Mouse (Mus musculus) thymus, postnatal 36 days (tissue): ENCODE data around the gene Aip.
A peak's percentile ranks its signal among the peaks of the same experiment; 100 is the strongest.

ENCODE experiments used
- DNase-seq, 2 experiments: peaks; one replicate each; pipeline ENCODE4 v3.0.0; 2022; ENCODE audit warnings: mixed read lengths in 2 of 2

The Aip gene

DNA sequence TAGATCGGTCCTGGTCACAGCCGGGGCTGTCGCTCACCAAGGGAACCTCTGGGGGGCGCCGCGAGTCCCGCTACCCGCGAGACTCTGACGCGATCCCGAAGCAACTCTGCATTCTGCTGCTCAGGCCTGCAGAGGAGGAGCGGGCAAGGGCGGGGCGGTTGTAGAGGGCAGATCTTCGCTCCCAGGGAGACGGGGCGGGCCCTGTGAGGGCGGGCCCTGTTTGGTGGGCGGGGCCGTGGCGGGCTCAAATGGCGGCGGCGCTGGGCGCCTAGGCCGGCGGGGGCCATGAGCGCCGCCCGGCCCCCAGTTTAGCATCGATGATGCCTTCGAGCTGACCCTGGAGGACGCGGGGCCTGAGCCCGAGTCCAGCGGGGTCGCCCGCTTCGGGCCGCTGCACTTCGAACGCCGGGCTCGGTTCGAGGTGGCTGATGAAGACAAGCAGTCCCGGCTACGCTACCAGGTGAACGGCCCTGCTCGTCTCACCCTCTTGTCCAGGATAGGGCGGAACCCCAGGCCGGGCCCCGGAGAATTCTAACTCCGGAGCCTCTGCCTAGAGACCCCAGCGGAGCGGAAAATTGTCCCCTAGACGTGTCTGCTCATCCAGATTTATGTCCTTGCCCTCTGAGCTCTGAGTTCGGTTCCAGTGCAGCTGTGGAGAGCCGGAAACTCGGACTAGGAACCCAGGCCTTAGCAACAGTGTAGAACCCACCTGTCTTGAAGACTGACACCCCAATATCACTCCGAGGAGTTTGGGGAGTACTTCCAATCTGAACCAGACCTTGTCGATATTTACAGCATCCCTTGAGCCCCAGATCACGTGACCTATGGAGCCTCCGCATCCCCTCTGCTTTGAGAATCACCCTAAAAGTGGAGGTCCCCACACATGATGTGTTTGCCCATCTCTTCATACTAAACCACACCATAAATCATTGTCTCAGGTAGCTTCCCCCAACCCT, at the start of gene Aip:
TSS of gene Aip (minus strand) at position 118 of the 956 bp plus-strand sequence.
- DNase-seq: peak; percentile 98 to 99

DNA sequence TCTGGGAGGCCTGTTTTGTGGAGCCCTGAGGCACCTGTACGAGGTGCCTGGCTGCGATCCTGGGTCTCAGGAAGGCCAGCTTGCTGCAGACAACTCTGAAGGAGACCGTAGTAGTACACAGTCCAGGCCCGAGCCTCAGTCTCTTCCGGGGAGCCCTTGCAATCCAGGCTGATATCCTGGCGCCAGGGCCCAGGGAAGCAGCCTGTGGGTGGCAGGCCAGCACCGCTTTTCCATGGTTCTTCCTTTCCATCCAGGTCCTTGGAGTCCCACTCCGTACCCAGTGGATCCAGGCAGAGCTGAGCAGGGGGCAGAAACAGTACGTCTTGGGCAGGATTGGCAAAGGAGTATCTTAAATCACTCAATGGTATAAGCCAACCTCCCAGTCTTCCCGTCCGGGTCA, 47.3 kb upstream of the Aip start:
- no peak for DNase-seq

DNA sequence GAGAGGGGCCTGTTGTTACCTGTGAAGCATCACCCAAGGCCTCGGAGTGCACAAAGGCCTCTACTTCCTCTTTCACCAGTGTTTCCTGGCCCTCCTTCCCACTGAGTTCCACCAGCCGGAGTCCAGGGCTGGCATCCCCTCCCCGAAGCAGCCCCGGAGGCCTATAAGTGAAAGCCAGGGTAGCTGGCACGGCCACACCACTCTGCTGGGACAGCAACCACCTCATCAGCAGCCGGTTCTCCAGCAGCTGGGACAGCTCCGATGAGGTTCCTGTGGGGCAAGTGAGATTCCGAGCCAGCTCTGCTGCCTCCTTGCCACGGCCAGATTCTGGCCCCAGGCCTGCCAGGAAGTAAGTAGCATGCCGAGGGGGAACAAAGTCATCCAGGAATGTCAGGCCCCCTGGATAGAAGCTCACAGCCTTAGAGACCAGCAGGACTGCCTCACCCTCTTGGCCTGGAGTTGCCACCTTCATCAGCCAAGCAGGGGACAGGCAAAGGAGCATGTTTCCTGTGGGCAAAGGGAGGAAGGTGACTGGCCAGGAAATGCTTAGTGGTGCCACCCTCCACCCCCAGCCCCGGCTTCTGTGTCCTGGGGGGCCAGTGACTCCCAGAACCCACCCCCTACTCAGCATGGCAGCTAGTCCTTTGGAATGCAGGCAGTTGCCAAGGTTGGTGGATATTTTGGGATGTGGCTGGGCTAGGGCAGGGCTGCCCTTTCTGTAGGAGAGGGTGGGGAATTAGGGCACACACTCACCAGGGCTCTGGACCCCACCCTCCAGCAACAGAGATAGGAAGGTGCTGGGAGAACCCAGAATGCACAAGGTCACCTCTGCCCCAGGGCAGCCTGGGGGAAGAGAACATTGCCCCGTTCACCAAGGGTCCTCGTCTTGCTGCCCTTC, 46.0 kb upstream of the Aip start:
- no peak for DNase-seq

DNA sequence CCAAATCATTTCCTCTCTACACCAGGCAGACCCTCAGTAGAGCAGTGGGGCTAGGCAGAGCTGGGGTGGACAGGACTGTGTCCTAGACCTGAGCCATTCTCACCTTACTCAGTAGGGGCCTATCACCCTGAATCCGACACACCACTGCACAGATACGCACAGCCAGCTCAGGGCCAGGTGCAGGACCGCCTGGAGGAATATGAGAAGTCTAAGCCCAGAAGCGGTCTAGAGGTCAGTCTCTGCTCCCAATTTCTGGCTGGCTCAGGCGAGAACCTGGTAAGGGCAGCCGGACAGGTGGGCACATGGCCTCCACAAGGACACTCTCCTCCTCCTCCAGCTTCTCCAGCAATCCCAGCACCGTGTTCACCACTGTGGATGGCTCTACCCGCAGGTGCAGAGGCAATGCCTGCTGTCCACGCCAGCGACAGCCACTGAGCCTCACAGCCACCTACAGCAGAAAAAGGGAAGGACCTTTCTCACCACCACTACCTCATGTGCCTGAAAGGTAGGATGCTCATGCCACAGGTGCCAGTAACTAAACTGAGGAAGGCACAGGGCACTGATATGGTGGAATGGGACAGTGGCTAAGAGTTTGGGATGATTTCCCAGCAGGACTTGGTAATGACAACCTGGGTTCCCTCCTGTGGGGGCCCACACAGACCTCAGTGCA, 45.2 kb upstream of the Aip start:
- no peak for DNase-seq

DNA sequence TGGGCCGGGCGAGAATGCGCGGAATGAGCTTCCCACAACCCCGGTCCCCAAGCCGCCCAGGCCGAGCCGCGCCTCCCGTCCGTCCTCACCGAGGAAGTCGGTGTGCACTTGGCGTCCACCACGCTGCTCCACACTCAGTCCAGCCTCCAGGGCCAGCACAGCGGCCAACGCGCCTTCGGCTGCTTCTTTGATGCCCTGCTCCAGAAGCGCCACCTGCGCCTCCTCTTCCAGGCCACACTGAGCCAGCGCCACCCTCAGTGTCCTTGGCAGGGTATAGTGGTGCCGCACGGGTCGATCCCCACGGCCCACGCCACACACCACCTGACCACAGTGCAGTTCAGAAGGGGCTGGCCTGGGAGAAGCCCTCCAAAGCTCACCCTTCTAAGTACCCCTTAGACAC, 44.2 kb upstream of the Aip start:
- no peak for DNase-seq

DNA sequence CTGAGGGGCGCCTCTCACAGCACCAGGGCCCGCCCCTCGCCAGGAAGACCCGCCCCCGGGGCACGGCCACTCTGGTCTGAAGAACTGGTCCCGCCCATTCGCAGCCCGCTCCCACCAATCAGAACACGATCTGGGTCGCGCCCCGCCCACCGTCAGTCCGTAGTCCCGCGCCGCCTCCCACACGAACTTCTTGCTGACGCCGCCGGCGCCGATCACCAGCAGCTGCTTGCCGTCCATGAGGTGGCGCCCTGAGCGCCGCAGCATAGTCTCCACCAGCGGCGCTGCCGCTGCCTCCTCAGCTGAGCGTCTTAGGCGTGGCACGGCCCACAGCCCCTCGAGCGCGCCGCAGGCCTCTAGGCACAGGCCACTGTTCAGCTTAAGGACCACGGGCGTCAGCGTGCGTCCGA, 43.7 kb upstream of the Aip start:
- DNase-seq: peak; percentile 99 to 100

DNA sequence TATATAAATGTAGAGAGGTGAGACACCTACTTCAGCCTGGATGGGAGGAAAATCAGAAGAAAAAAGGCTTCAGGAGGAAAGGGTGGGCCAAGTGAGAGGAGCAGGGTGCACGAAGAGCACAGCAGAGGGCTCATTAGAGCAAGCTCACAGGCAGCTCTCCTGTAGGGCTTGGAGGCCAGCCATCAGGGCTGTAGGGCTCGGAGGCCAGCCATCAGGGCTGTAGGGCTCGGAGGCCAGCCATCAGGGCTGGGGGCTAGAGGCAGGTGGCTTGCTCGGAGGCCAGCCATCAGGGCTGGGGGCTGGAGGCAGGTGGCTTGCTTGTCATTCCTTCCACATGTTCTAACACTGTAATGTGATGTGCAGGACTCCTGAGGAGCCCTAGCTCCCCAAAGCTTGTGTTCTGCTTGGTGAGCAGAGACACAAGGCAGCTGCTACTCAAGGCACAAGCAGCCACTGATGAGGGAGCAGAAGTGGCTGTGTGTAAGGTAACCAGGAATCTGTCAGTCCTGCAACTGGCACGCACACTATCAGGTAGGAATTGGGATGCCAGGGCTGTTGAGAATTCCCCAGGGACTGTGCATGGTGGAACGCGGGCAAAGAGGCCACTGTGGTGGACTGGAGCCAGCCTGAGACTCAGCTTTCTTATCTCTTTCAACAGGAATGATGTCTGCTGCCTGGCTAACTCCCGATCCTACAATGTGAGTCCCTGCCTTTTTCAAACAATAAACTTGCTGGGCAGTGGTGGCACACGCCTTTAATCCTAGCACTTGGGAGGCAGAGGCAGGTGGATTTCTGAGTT, 41.2 kb upstream of the Aip start:
- no peak for DNase-seq

DNA sequence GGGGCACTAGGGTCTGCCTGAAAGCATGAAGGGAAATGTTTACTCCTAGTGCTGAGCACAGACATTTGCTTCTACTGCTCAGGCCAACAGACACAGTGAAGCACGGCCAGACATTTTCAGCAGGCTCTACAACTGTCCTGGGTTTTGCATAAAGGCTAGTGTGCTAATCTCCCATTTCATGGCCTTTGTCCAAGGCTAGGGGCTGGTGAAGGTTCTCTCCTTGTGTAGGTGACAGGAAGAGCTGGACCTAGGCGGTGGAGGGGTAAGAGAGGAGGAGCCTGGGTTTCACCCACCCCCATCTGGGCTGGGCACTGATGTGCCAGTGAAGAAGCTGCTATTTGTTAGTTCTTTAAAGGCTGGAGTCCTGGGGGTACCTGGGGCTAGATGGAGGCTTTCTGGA, 39.1 kb upstream of the Aip start:
- DNase-seq: no peak

DNA sequence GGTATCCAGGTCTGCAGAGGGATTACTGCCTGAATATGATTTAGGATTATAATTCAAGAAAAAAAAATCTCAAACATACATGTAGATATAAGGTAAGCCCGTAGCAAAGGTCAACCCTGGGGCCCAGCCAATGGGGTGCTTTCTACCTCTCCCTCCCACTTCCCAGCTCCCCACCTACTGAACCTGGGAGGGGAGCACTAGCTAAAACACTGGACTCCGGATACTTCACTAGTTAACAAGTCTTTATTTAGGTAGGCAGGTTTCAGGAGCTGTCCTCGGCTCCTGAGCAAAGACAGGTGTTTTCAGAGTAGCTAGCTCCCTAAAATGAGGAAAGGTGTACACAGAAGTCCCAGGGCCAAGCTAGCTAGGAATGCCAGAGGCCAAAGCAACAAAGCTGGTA, 38.4 kb upstream of the Aip start:
- no peak for DNase-seq

DNA sequence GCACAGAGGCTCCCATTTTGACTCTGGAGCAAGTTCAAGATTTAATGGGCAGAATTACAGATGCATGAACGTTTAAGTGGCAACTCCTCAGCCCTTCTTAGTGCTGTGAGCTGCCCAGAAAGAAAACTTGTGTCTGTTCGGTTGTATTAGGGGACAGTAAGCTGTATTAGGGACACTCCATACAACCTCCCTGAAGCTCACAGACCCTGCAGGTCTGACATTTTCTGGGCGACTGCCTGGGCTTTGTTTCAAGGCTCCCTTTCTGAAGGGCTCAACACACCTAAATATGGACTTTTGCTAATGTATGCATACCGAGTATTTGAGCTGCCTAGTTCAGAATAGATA, 37.9 kb upstream of the Aip start:
- DNase-seq: no peak

DNA sequence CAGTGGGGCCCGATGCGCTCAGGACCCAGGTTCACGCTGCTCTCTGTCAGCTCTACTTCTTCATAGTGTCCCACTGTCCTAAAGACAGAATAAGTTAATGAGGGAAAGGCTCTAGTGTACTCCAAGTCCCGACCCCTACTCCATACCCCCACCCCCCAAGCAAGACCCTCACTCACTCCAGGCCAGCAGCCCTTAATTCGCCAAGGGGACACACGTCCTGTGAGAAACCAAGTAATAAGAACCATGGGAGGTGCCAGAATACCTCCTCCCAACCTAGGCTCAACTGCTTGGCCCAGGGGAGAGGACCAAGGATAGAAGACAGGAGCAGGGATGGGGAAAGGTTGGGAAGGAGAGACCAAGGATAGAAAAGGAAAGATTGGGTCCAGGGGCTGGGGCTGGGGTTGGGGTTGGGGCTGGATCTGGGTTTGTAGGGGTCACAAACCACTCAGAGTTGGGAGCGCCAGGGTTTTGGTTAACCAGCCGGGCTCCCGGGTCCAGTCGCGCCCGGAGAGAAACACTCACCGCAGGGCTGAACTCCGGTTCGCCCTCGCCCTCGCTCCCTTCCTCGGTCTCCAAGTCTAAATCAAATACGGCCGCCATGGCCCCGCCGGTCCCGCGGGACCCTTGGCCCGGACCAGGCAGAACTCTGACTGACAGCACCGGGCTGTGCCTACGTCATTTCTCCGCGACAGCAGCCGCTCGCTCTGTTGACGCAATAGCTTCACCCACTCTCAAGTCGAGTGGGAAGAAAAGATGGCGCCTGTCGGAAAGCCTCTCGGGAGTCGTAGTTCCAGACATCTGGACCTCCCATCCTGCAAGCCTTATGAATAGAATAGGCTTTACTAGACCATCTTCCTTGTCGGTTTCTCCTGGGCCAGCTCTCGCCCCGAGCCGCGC, 37.2 kb upstream of the Aip start, which contains the start of gene Rps6kb2:
TSS of gene Rps6kb2 (minus strand) at position 709 of the 897 bp plus-strand sequence.
- DNase-seq: peak; percentile 91 to 92

DNA sequence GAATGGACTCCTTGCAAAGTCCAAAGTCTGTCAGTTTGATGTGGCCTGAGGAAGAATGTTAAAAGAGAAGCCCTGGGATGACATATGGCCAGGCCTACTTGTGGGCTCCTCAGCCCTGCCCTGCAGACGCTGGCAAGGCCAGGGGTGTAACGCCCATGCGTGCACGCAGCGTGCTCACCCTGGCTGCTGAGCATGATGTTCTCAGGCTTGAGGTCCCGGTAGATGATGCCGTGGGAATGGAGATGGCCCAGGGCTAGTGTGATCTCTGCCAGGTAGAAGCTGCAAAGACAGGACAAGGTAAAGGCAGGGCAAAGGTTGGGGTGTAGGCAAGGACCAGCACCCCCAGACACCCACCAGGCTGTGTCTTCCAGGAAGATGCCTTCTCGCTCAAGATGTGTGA, 33.4 kb upstream of the Aip start:
- DNase-seq: no peak

DNA sequence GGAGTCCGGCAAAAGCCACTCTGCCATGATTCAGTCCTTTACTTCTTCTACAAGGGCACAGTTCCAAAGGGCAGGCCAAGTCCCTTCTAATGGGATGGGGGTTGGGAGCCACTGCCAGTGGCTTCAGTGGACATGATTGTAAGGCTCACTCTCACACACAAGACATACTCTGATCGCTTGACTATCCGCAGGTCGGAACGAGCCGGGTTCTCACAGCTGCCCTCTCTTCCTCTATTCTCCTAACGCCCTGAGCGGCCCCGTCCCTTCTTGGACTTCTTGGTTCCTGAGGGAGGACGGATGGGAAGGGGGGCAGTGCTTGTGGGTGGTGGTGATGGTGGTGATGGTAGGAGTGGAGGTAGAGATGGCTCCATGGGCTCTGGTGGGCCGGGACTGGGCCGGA, 31.1 kb upstream of the Aip start:
- DNase-seq: no peak

DNA sequence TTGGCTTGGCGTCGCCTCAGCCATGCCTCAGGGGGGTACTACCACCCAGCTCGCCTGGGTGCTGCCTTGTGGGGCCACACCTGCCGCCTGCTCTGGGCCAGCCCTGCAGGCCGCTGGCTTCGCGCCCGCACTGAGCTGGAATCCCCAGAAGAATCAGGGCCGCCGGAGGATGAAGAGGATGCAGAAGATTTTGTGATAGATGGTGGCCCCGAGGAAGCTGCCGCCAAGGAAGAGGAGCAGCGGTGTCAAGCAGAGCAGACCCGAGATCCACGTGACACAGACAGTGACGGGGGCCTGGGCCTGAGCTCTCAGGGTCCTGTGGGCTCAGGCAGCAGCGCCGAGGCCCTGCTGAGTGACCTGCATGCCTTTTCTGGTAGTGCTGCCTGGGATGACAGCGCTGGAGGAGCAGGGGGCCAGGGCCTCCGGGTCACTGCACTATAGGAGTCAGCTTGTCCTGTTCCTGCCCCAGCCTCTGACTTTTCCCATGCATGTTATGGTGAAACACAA, 30.5 kb upstream of the Aip start:
- DNase-seq: peak; percentile 39 to 63

DNA sequence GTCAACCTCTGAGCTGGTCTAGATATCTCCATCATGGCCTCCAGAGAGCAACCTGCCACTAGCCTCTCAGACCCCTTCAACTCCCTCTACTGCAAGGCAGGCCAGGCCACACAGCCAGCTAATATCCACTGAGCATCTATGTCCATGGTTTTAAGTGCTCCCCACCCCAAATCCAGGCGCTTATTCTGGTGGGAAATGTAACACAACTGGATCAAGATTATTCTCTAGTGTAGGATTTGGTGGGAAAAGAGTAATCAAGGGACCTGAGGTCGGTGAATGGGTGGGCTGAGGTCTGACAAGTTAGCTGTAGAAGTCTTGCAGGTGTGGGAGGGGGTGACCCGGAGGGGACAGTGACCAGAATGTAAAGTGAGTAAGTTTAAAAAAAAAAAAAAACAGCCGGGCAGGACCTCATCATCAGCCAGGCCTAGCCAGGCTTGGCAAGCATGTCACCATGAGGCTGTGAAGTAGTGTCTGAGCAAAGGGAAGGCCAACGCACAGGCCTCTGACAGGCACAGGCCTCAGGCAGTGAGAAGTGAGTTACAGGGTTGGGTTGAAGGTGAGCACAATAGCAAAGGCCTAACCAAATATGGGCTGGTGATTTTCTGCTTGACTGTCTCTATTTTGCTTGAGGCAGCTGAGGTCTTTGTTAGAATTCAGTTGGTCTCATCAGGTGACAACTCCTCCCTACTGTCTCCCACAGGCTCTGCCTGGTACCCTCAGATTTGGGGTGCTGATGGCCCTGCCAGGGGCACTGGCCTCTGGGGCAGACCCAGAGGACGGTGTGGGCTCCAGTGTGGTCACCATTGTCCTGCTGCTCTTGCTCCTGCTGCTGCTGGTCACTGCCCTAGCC, 29.8 kb upstream of the Aip start:
- peak; percentile 43 to 52 for DNase-seq

DNA sequence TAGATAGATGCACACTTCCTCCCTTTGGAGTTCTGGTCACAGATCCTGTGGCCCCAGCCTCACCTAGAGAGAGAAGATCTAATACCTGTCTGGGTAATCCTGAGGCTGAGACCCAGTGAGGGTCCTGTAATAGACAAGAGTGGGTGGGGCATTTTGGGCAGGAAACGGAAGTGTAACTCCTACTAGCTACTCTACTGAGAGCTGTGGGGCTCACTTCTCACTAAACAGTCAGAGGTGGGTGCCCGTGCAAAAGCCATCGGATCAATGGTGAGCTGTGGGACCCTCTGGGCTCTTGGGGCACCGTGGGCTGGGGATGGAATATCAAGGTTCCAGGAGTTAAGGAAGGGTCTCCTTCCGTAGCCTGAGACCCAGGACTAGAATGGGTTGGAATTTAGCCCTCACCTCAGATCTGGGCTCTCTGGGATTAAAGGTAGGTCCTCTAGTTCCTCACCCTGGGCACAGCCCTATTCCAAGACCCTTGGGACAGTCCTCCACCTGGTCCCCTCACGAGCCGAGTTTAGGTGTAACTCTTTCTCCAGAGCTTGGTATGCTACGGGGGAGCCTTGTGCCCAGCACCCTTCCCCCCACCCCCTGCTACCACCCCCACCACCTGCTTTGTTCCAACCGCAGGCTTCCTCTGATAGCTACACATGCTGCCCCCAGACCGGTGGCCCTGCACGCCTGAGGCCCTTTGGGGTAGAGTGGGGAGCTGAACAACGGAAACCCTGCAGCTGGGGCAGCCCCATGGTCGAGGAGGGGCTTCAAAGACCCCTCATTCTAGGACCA, 29.0 kb upstream of the Aip start:
- peak; percentile 83 to 89 for DNase-seq

DNA sequence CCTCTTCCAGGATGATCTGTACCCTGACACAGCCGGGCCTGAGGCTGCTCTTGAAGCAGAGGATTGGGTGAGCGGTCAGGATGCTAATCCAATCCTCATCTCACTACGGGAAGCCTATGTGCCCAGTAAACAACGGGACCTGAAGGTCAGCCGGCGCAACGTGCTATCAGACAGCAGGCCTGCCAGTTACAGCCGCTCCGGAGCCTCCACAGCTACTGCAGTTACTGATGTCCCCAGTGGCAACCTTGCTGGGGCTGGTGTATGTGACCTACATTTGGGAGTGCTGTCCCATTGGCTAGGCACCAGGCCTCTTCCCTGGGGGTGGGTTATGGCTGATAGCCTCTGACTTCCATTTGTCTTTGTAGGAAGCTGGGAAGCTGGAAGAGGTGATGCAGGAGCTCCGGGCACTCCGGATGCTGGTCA, 27.6 kb upstream of the Aip start, which contains the start of gene Ptprcap:
TSS of gene Ptprcap (plus strand) at position 373 of the 423 bp plus-strand sequence.
- DNase-seq: no peak

DNA sequence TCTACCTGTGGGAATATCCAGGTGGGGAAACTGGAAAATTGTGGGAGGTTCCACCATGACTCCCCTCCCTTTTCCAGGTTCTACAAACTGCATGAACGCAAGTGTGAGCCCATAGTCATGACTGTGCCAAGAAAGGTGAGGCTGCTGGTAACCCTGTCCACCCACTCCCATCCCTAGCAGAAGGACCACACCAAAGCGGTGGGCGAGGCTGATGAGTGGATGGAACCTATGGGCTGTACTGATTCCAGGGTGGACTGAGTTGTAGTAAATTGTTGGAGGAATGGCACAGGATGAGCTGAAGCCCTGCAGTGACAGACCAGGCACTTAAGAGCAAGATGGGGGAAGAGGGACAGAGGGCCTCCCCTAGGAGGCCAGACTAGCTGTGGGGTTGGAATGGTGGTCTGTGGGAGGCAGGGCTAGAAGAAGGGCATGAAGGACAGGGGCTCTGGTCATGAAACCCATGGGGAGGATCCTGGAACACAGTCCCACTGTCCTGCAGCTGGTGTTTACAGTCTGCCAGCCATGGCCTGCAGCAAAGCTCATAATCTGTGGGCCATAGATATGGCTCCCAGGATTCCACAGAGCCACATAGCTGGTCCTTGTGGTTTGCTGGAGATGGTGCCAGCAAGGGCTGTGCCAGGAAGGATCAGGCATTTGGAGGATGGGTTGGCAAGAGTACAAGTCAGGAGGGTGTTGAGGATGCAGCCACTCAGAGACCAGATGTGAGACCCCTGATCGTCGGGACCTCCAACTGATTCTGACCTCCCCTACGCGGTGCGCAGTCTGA, 27.0 kb upstream of the Aip start:
- DNase-seq: no peak
